Mouse (Mus musculus): ENCODE measurements around the gene Acsm2. TPM values are rescaled to one million over a fixed set of nuclear protein-coding genes. Genes with fewer than 3 reads are reported as not detected.
A peak's percentile ranks its signal among the peaks of the same experiment; 100 is the strongest.

The Acsm2 gene
- not detected in 2 replicates for polyA plus RNA-seq (2015; fragmentation: Nextera tagmentation; extraction: Ambion mirVana)

GRCm38 (mm10) chr7:119554040-119554439, at the start of gene Acsm2:
Gene Acsm2, plus strand, starts transcription at chr7:119554340.
- Histone ChIP-seq H3K4me2 (ENCODE audit: low read depth, low read length) (no peak within 1 kb of the TSS), H3K4me3 (ENCODE audit: low read length) (no peak within 1 kb of the TSS), H3K4me1 (ENCODE audit: control insufficient read depth, insufficient read depth, low read length) (no peaks in the 10 kb centered on the region), H3K27ac (ENCODE audit: low read length) (no peak within 1 kb of the TSS), H3K27me3 (replicated peaks; ENCODE audit: control insufficient read depth, insufficient read depth, low read length) (no peaks in the 10 kb centered on the region), H3K9me3 (ENCODE audit: control insufficient read depth, low read length) (no peaks in the 10 kb centered on the region), H3K9ac (ENCODE audit: low read depth, low read length) (no peak within 1 kb of the TSS), H3K36me3 (ENCODE audit: control insufficient read depth, insufficient read depth, low read length) (no peaks in the 10 kb centered on the region)
- ATAC-seq = no peak
- whole genome bisulfite sequencing = 73% methylated on average over 1 of the region's 1 CpGs

GRCm38 (mm10) chr7:119511143-119511542, 43.0 kb upstream of the Acsm2 start:
- no peak for ATAC-seq
- H3K9me3 ChIP-seq (ENCODE audit: control insufficient read depth, low read length) = no peaks in the 10 kb centered on the region
- no peaks in the 10 kb centered on the region; the same call in 1 of the 2 replicates for H3K27me3 ChIP-seq (replicated peaks; ENCODE audit: control insufficient read depth, insufficient read depth, low read length)
- H3K4me3 ChIP-seq (ENCODE audit: low read length) = no peak overlapping the region
- no peaks in the 10 kb centered on the region for H3K36me3 ChIP-seq (ENCODE audit: control insufficient read depth, insufficient read depth, low read length)
- H3K4me2 ChIP-seq (ENCODE audit: low read depth, low read length) = no peak overlapping the region
- WGBS = 78% methylated on average over 4 of the region's 4 CpGs
- no peak overlapping the region for H3K27ac ChIP-seq (ENCODE audit: low read length)
- no peak overlapping the region for H3K9ac ChIP-seq (ENCODE audit: low read depth, low read length)
- H3K4me1 ChIP-seq (ENCODE audit: control insufficient read depth, insufficient read depth, low read length) = no peaks in the 10 kb centered on the region

- no peak overlapping the region for H3K9ac ChIP-seq (ENCODE audit: low read depth, low read length)
- H3K36me3 ChIP-seq (ENCODE audit: control insufficient read depth, insufficient read depth, low read length) = no peaks in the 10 kb centered on the region
- WGBS = 25% methylated on average over 7 of the region's 7 CpGs
- H3K27me3 ChIP-seq (replicated peaks; ENCODE audit: control insufficient read depth, insufficient read depth, low read length) = no peaks in the 10 kb centered on the region; the same call in 1 of the 2 replicates
- no peak for ATAC-seq
- H3K4me1 ChIP-seq (ENCODE audit: control insufficient read depth, insufficient read depth, low read length) = no peaks in the 10 kb centered on the region
- H3K27ac ChIP-seq (ENCODE audit: low read length) = no peak overlapping the region
- H3K4me2 ChIP-seq (ENCODE audit: low read depth, low read length) = no peak overlapping the region
- no peaks in the 10 kb centered on the region for H3K9me3 ChIP-seq (ENCODE audit: control insufficient read depth, low read length)
- no peak overlapping the region for H3K4me3 ChIP-seq (ENCODE audit: low read length)
Observed at GRCm38 (mm10) chr7:119513056-119513455, 41.1 kb upstream of the Acsm2 start.

- Histone ChIP-seq H3K27me3 (replicated peaks; ENCODE audit: control insufficient read depth, insufficient read depth, low read length) (no peaks in the 10 kb centered on the region; the same call in 1 of the 2 replicates), H3K4me1 (ENCODE audit: control insufficient read depth, insufficient read depth, low read length) (no peaks in the 10 kb centered on the region), H3K9me3 (ENCODE audit: control insufficient read depth, low read length) (no peaks in the 10 kb centered on the region), H3K9ac (ENCODE audit: low read depth, low read length) (no peak overlapping the region), H3K36me3 (ENCODE audit: control insufficient read depth, insufficient read depth, low read length) (no peaks in the 10 kb centered on the region), H3K27ac (ENCODE audit: low read length) (no peak overlapping the region), H3K4me3 (ENCODE audit: low read length) (no peak overlapping the region), H3K4me2 (ENCODE audit: low read depth, low read length) (no peak overlapping the region)
- 61% methylated on average over 10 of the region's 10 CpGs for WGBS
- peak; percentile 60 for ATAC-seq
Observed at GRCm38 (mm10) chr7:119515492-119516271, 38.5 kb upstream of the Acsm2 start.

GRCm38 (mm10) chr7:119516272-119516558, 37.9 kb upstream of the Acsm2 start:
- Histone ChIP-seq H3K4me2 (ENCODE audit: low read depth, low read length) (no peak overlapping the region), H3K9me3 (ENCODE audit: control insufficient read depth, low read length) (no peaks in the 10 kb centered on the region), H3K4me1 (ENCODE audit: control insufficient read depth, insufficient read depth, low read length) (no peaks in the 10 kb centered on the region), H3K27me3 (replicated peaks; ENCODE audit: control insufficient read depth, insufficient read depth, low read length) (no peaks in the 10 kb centered on the region; the same call in 1 of the 2 replicates), H3K4me3 (ENCODE audit: low read length) (no peak overlapping the region), H3K27ac (ENCODE audit: low read length) (no peak overlapping the region), H3K9ac (ENCODE audit: low read depth, low read length) (no peak overlapping the region), H3K36me3 (ENCODE audit: control insufficient read depth, insufficient read depth, low read length) (no peaks in the 10 kb centered on the region)
- peak; percentile 89 for ATAC-seq
- 66% methylated on average over 7 of the region's 7 CpGs for WGBS

- 67% methylated on average over 5 of the region's 5 CpGs for WGBS
- no peak within 1 kb of the TSS for H3K4me3 ChIP-seq (ENCODE audit: low read length)
Observed at GRCm38 (mm10) chr7:119519163-119519562, 35.0 kb upstream of the Acsm2 start, which contains the start of gene Acsm5. Gene Acsm5, plus strand, starts transcription at chr7:119519463.

GRCm38 (mm10) chr7:119519654-119520053, 34.5 kb upstream of the Acsm2 start:
- no peak overlapping the region for H3K4me2 ChIP-seq (ENCODE audit: low read depth, low read length)
- no peaks in the 10 kb centered on the region for H3K36me3 ChIP-seq (ENCODE audit: control insufficient read depth, insufficient read depth, low read length)
- no peak overlapping the region for H3K9ac ChIP-seq (ENCODE audit: low read depth, low read length)
- no peak overlapping the region for H3K4me3 ChIP-seq (ENCODE audit: low read length)
- WGBS = 45% methylated on average over 5 of the region's 5 CpGs
- no peak overlapping the region for H3K27ac ChIP-seq (ENCODE audit: low read length)
- no peaks in the 10 kb centered on the region for H3K4me1 ChIP-seq (ENCODE audit: control insufficient read depth, insufficient read depth, low read length)
- no peaks in the 10 kb centered on the region for H3K9me3 ChIP-seq (ENCODE audit: control insufficient read depth, low read length)
- ATAC-seq = peak; percentile 22; the same call in 1 of the 2 replicates
- H3K27me3 ChIP-seq (replicated peaks; ENCODE audit: control insufficient read depth, insufficient read depth, low read length) = no peaks in the 10 kb centered on the region

More at GRCm38 (mm10) chr7:119519163-119519562, 35.0 kb upstream of the Acsm2 start, which contains the start of gene Acsm5:
- no peak within 1 kb of the TSS for H3K27ac ChIP-seq (ENCODE audit: low read length)
- H3K9ac ChIP-seq (ENCODE audit: low read depth, low read length) = no peak within 1 kb of the TSS
- H3K4me1 ChIP-seq (ENCODE audit: control insufficient read depth, insufficient read depth, low read length) = no peaks in the 10 kb centered on the region
- H3K9me3 ChIP-seq (ENCODE audit: control insufficient read depth, low read length) = no peaks in the 10 kb centered on the region
- no peak for ATAC-seq
- H3K4me2 ChIP-seq (ENCODE audit: low read depth, low read length) = no peak within 1 kb of the TSS
- H3K27me3 ChIP-seq (replicated peaks; ENCODE audit: control insufficient read depth, insufficient read depth, low read length) = no peaks in the 10 kb centered on the region
- H3K36me3 ChIP-seq (ENCODE audit: control insufficient read depth, insufficient read depth, low read length) = no peaks in the 10 kb centered on the region

- H3K9me3 ChIP-seq (ENCODE audit: control insufficient read depth, low read length) = no peaks in the 10 kb centered on the region
- H3K4me3 ChIP-seq (ENCODE audit: low read length) = no peak overlapping the region
- H3K9ac ChIP-seq (ENCODE audit: low read depth, low read length) = no peak overlapping the region
- H3K27me3 ChIP-seq (replicated peaks; ENCODE audit: control insufficient read depth, insufficient read depth, low read length) = no peaks in the 10 kb centered on the region
- H3K4me1 ChIP-seq (ENCODE audit: control insufficient read depth, insufficient read depth, low read length) = no peaks in the 10 kb centered on the region
- no peaks in the 10 kb centered on the region for H3K36me3 ChIP-seq (ENCODE audit: control insufficient read depth, insufficient read depth, low read length)
- WGBS = 67% methylated on average over 3 of the region's 3 CpGs
- H3K27ac ChIP-seq (ENCODE audit: low read length) = no peak overlapping the region
- no peak for ATAC-seq
- H3K4me2 ChIP-seq (ENCODE audit: low read depth, low read length) = no peak overlapping the region
Observed at GRCm38 (mm10) chr7:119521816-119522215, 32.3 kb upstream of the Acsm2 start.

- H3K9ac ChIP-seq (ENCODE audit: low read depth, low read length) = no peak overlapping the region
- H3K36me3 ChIP-seq (ENCODE audit: control insufficient read depth, insufficient read depth, low read length) = no peaks in the 10 kb centered on the region
- no peak overlapping the region for H3K4me2 ChIP-seq (ENCODE audit: low read depth, low read length)
- H3K9me3 ChIP-seq (ENCODE audit: control insufficient read depth, low read length) = no peaks in the 10 kb centered on the region
- H3K27me3 ChIP-seq (replicated peaks; ENCODE audit: control insufficient read depth, insufficient read depth, low read length) = no peaks in the 10 kb centered on the region
- H3K4me3 ChIP-seq (ENCODE audit: low read length) = no peak overlapping the region
- 68% methylated on average over 1 of the region's 1 CpGs for WGBS
- ATAC-seq = no peak
- 0 out of 2 replicates have a peak, but pooled peaks cover 2% of the 10 kb centered on the region for H3K4me1 ChIP-seq (ENCODE audit: control insufficient read depth, insufficient read depth, low read length)
- H3K27ac ChIP-seq (ENCODE audit: low read length) = no peak overlapping the region
Observed at GRCm38 (mm10) chr7:119522385-119522784, 31.8 kb upstream of the Acsm2 start.

Data from intestine, embryonic 16.5 days (tissue).